Mouse (Mus musculus) heart, postnatal 0 days (tissue): ENCODE measurements around the gene Wnt7a. TPM values are rescaled to one million over a fixed set of nuclear protein-coding genes. Genes with fewer than 3 reads are reported as not detected.

Source experiments
- ATAC-seq: fragments of 200-750 bp; cut with Nextera tagmentation; 2 replicates; pipeline ENCODE4 v1.8.0; 2017; ENCODE audit warnings: low read depth, moderate number of reproducible peaks, moderate library complexity; ENCODE audit not compliant: insufficient read depth
- DNase-seq: peaks from one replicate; pipeline ENCODE4 v3.0.0-alpha.2; 2016; ENCODE audit warnings: low spot score
- H3K27ac ChIP-seq: fragments of 300-500 bp; sonication (generic); 2 replicates; pipeline ENCODE4 v1.5.1; 2014; ENCODE audit warnings: low read depth, mild to moderate bottlenecking
- H3K27me3 ChIP-seq: fragments of 300-500 bp; sonication (generic); 2 replicates; pipeline ENCODE4 v1.6.1; 2014; ENCODE audit warnings: low read length, mixed read lengths; ENCODE audit not compliant: control insufficient read depth, insufficient read depth
- H3K36me3 ChIP-seq: fragments of 300-500 bp; sonication (generic); replicated peaks from 2 replicates; pipeline ENCODE4 v1.6.1; 2014; ENCODE audit warnings: low read length, mixed read lengths; ENCODE audit not compliant: control insufficient read depth, insufficient read depth
- H3K4me1 ChIP-seq: fragments of 300-500 bp; sonication (generic); 2 replicates; pipeline ENCODE4 v1.6.1; 2014; ENCODE audit warnings: antibody characterized with exemption; ENCODE audit not compliant: control insufficient read depth, insufficient read depth
- H3K4me2 ChIP-seq: fragments of 300-500 bp; sonication (generic); 2 replicates; pipeline ENCODE4 v1.6.1; 2014; ENCODE audit warnings: low read depth, mild to moderate bottlenecking, low read length, moderate library complexity
- H3K4me3 ChIP-seq: fragments of 300-500 bp; sonication (generic); 2 replicates; pipeline ENCODE4 v1.5.1; 2014; ENCODE audit warnings: low read depth, low read length
- H3K9ac ChIP-seq: fragments of 300-500 bp; sonication (generic); replicated peaks from 2 replicates; pipeline ENCODE4 v1.6.1; 2014; ENCODE audit warnings: low read depth, low read length, mixed read lengths
- H3K9me3 ChIP-seq: fragments of 300-500 bp; sonication (generic); replicated peaks from 2 replicates; pipeline ENCODE4 v1.6.1; 2016; ENCODE audit warnings: low read length; ENCODE audit not compliant: control insufficient read depth
- CTCF ChIP-seq: IDR thresholded peaks from 2 replicates; pipeline ENCODE4 v1.5.1; 2016; ENCODE audit warnings: antibody characterized with exemption, control low read depth, low read depth
- EP300 ChIP-seq: IDR thresholded peaks from 2 replicates; pipeline ENCODE4 v1.6.1; 2016; ENCODE audit warnings: antibody characterized with exemption, low read depth
- WGBS: fragments of 180-500 bp; shearing (Covaris S2); extraction: QIAGEN DNeasy Blood & Tissue Kit; methylation state at CpG from one replicate; pipeline ENCODE4 v1.1.7; 2014; 5-methylcytosine and 5-hydroxymethylcytosine counted together
- polyA plus RNA-seq: library from polyadenylated mRNA; unstranded; fragments of >200 nt; fragmentation: Nextera tagmentation; extraction: Ambion mirVana; gene quantifications from 2 replicates; pipeline ENCODE4 v1.2.1, GENCODE M21; 2015
- total RNA-seq: library from RNA; depleted of rRNA; stranded (reverse); fragments of >200 nt; gene quantifications from 2 replicates; pipeline ENCODE4 v1.2.3, GENCODE M21; 2014; ENCODE audit warnings: low replicate concordance

Wnt7a gene
- total and polyA plus RNA-seq, 2 experiments from 2014 or later, result not detected

DNA sequence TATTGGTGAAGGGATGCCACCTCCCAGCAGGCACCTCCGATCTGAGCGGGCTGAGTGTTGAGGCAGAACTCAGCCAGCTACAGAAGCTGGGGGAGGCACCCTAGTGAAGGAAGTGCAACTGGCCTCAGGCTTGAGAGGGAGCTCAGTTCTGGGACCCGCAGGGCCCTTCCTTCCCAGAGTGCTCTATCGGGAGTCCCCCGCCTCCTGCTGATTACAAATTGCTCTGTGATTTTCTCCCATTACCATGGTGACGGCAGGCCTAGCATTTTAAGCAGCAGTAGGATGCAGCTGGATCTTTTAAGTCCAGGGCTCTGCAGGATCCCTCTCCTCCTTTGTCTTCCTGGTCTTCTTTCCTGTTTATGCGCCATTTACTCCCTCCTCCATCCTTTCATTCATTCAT, 63.4 kb downstream of the Wnt7a start:
- no peaks in the 10 kb centered on the region for H3K36me3 ChIP-seq
- no peaks in the 10 kb centered on the region for H3K9me3 ChIP-seq
- no peaks in the 10 kb centered on the region for H3K4me1 ChIP-seq
- no peak overlapping the region for H3K27ac ChIP-seq
- no peak overlapping the region for H3K4me2 ChIP-seq
- peaks cover 35% of the 10 kb centered on the region for H3K27me3 ChIP-seq
- ATAC-seq, result no peak
- no peak overlapping the region for H3K9ac ChIP-seq
- peak; percentile 6 for DNase-seq
- no peak for TF ChIP-seq CTCF
- TF ChIP-seq EP300, result no peak
- WGBS, result 25% methylated on average over 7 of the region's 7 CpGs
- H3K4me3 ChIP-seq, result no peak overlapping the region

DNA sequence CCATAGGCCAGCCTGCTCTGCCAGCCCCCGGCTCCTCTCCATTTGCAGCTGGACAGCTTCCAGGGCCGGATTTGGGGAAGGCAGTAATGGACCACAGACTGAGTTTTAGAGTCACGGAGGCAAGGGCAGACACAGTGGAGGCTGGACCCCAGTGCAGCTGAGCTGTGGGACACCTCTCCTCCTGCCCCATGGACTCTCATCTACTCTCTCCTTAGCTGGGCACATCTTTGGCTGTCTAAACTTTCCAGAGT, 64.3 kb downstream of the Wnt7a start:
- H3K4me3 ChIP-seq, result no peak overlapping the region
- H3K36me3 ChIP-seq, result no peaks in the 10 kb centered on the region
- WGBS, result 58% methylated on average over 3 of the region's 3 CpGs
- no peak for TF ChIP-seq CTCF
- no peak for TF ChIP-seq EP300
- H3K4me2 ChIP-seq, result no peak overlapping the region
- no peaks in the 10 kb centered on the region for H3K9me3 ChIP-seq
- H3K9ac ChIP-seq, result no peak overlapping the region
- ATAC-seq (no peak), DNase-seq (no peak)
- H3K27me3 ChIP-seq, result peaks cover 35% of the 10 kb centered on the region
- H3K4me1 ChIP-seq, result no peaks in the 10 kb centered on the region
- H3K27ac ChIP-seq, result no peak overlapping the region

DNA sequence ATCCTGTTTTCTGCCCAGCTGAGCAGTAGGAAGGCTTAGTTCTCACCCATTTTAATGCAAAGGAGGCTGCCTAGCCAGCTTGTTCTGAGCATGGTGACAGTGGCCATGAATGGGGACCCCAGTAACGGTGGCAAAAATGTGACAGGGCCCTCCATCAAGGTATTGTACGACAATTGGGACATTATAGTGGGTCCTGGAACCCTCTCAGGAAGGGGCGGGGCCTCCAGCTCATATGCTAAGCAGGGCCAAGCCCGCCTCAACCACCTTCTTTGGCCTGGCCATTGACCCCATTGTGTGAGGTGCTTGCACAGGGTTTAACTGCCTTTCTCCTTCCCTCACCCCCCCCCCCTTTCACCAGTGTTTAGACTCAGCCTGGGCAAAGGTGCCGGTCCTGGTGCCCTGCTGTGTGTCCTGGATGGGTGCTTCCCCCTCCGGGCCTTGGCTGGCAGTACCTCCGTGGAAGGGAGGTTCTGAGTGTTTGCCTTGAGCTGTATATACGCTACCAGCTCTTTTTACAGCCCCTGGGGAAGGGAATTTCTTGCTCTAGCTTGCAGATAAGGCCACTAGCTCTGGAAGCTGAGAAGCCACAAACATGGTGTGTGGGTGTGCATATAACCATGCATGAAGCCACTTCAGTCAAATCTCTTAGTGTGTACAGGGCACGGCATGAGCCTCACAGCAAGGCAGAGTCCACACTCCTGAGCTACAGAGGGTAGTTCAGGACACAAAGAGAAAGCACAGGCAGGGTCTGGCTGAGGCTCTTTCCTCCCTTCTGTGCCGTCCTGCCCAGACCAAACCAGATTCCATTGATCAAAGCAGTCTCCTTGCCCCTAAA, 64.9 kb downstream of the Wnt7a start:
- Histone ChIP-seq H3K36me3 (no peaks in the 10 kb centered on the region), H3K27me3 (peaks cover 35% of the 10 kb centered on the region), H3K27ac (no peak overlapping the region), H3K4me2 (no peak overlapping the region), H3K9me3 (no peaks in the 10 kb centered on the region), H3K4me3 (no peak overlapping the region), H3K9ac (no peak overlapping the region), H3K4me1 (no peaks in the 10 kb centered on the region)
- WGBS, result 50% methylated on average over 10 of the region's 10 CpGs
- TF ChIP-seq CTCF (no peak), EP300 (no peak)
- ATAC-seq (no peak), DNase-seq (no peak)

DNA sequence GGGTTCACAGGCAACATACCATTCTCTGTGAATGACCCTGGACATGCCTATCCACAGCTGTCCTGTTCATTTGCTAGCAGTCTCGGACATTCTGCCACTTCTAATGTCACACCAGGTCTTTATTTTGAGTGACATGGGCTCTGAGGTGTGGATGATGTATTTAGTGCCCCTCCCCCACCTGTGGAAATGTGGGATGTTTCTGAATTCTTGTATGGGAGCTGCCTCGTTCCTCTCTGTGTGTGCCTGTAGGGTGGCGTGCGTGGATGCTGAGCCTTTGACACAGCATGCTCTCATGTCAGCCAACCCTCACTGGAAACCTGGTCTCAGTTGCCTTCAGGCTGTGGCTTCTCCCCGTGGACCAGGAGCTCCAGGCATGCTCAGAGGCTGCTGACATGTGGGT, 66.1 kb downstream of the Wnt7a start:
- Histone ChIP-seq H3K9ac (no peak overlapping the region), H3K27me3 (peaks cover 39% of the 10 kb centered on the region), H3K4me1 (no peaks in the 10 kb centered on the region), H3K36me3 (no peaks in the 10 kb centered on the region), H3K27ac (no peak overlapping the region), H3K4me2 (no peak overlapping the region), H3K4me3 (no peak overlapping the region), H3K9me3 (no peaks in the 10 kb centered on the region)
- TF ChIP-seq EP300 (no peak), CTCF (no peak)
- 43% methylated on average over 5 of the region's 5 CpGs for WGBS
- no peak for DNase-seq
- no peak for ATAC-seq

DNA sequence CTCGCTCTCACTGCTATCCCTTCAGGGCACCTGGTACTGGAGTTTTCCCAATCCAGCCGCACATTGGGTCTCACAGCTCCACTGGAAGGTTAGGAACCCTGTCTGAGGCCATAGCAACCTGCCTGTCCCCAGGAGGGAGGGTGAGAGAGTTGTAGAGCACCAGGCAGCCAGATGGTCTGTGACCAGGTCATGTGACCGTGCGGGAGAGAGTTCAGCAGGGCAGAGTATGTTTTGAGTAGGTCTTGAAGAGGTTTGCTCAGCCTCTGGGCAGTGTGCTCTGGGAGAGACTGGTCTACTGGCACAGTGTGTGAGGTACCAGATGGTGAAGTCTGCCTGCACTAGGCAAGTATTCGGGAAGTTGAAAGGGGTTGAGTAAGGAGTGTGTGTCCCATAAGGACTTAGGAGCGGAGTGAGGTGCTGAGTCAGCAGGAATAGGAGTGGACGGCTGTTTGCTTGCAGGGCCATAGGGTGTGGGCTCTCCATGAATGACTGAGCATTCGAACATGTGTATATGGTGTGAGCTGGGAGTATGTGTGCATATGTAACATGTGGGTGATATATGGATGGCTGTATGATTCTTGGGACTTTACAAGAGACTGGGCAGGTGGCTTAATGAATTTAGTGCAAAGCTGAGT, 71.4 kb downstream of the Wnt7a start:
- Histone ChIP-seq H3K9me3 (no peaks in the 10 kb centered on the region), H3K36me3 (no peaks in the 10 kb centered on the region), H3K4me3 (no peak overlapping the region), H3K9ac (no peak overlapping the region), H3K27me3 (peaks cover 28% of the 10 kb centered on the region), H3K4me2 (no peak overlapping the region), H3K27ac (no peak overlapping the region), H3K4me1 (no peaks in the 10 kb centered on the region)
- WGBS, result 69% methylated on average over 8 of the region's 8 CpGs
- no peak for TF ChIP-seq CTCF
- no peak for TF ChIP-seq EP300
- no peak for DNase-seq
- no peak for ATAC-seq
